Mouse (Mus musculus) CH12.LX (cell line): ENCODE data around the gene Slc38a2. TPM values are rescaled to one million over a fixed set of nuclear protein-coding genes. Genes with fewer than 3 reads are reported as not detected.

Experiments
- DNase-seq: peaks from one replicate; pipeline ENCODE4 v3.0.0-alpha.2; 2013; ENCODE audit errors: extremely low read depth
- H3K27ac ChIP-seq: 2 replicates; pipeline ENCODE4 v1.5.1; 2012; ENCODE audit warnings: low read depth, mild to moderate bottlenecking, control low read depth, moderate library complexity; ENCODE audit not compliant: insufficient read depth
- H3K27me3 ChIP-seq: replicated peaks from 2 replicates; pipeline ENCODE3; 2012; ENCODE audit warnings: inconsistent platforms
- H3K36me3 ChIP-seq, 2 experiments: replicated peaks in 1 of 2; 2 replicates each; pipeline versions ENCODE3 to v1.6.1; 2012; ENCODE audit warnings: inconsistent platforms in 1 of 2, low read length in 1 of 2, mild to moderate bottlenecking in 1 of 2, mixed read lengths in 1 of 2, moderate library complexity in 1 of 2; ENCODE audit not compliant: control insufficient read depth in 1 of 2, insufficient read depth in 1 of 2
- H3K4me1 ChIP-seq, 2 experiments: 2 replicates each; pipeline ENCODE4 v1.6.1; 2012; ENCODE audit warnings: inconsistent platforms in 1 of 2, moderate library complexity in 1 of 2; ENCODE audit not compliant: insufficient read depth in 2 of 2, control insufficient read depth in 1 of 2
- H3K4me2 ChIP-seq: 2 replicates; pipeline ENCODE4 v1.6.1; 2012; ENCODE audit warnings: low read depth, mild to moderate bottlenecking, control low read depth; ENCODE audit not compliant: poor library complexity, insufficient read depth, severe bottlenecking
- H3K4me3 ChIP-seq, 3 experiments: fragments of 150-350 bp in 1 of 3; sonication (generic) in 1 of 3; replicated peaks in 1 of 3; 2 replicates each; pipeline versions ENCODE3 to v1.5.1; 2011 to 2012; ENCODE audit warnings: low read depth in 2 of 3, low read length in 2 of 3, mild to moderate bottlenecking in 2 of 3, moderate library complexity in 2 of 3, control low read depth in 1 of 3, improper control_type of control experiment in 1 of 3, inconsistent platforms in 1 of 3, mixed read lengths in 1 of 3; ENCODE audit not compliant: poor library complexity in 1 of 3
- H3K79me2 ChIP-seq: replicated peaks from 2 replicates; pipeline ENCODE4 v1.6.1; 2012; ENCODE audit warnings: mild to moderate bottlenecking, moderate library complexity; ENCODE audit not compliant: control insufficient read depth, poor library complexity, insufficient read depth, severe bottlenecking; ENCODE audit errors: extremely low read depth
- H3K9ac ChIP-seq: 2 replicates; pipeline ENCODE4 v1.6.1; 2012; ENCODE audit warnings: low read depth, mild to moderate bottlenecking, control low read depth, moderate library complexity; ENCODE audit not compliant: insufficient read depth
- H3K9me3 ChIP-seq: replicated peaks from 2 replicates; pipeline ENCODE3; 2012; ENCODE audit warnings: low read length, inconsistent platforms, mixed read lengths
- CHD1 ChIP-seq: IDR thresholded peaks from 2 replicates; pipeline ENCODE4 v1.6.1; 2012; ENCODE audit warnings: low read depth, low read length, improper control_type of control experiment, inconsistent platforms
- CHD2 ChIP-seq: IDR thresholded peaks from 2 replicates; pipeline ENCODE4 v1.6.1; 2011; ENCODE audit warnings: low read length, improper control_type of control experiment
- CTCF ChIP-seq, 2 experiments: IDR thresholded peaks in 1 of 2; conservative IDR thresholded peaks in 1 of 2; 2 replicates each; pipeline ENCODE4 v1.5.1; 2011 to 2012; ENCODE audit warnings: low read depth in 2 of 2, low read length in 2 of 2, improper control_type of control experiment in 1 of 2, inconsistent platforms in 1 of 2, mild to moderate bottlenecking in 1 of 2, moderate library complexity in 1 of 2
- ELF1 ChIP-seq: IDR thresholded peaks from 2 replicates; pipeline ENCODE4 v1.6.1; 2014; ENCODE audit warnings: low read depth, mild to moderate bottlenecking, inconsistent platforms, low read length, improper control_type of control experiment
- EP300 ChIP-seq: IDR thresholded peaks from 2 replicates; pipeline ENCODE4 v1.6.1; 2011; ENCODE audit warnings: low read length, improper control_type of control experiment
- ETS1 ChIP-seq: conservative IDR thresholded peaks from 2 replicates; pipeline ENCODE4 v1.6.1; 2012; ENCODE audit warnings: low read depth, mild to moderate bottlenecking, inconsistent platforms, low read length, improper control_type of control experiment, moderate library complexity
- IRF4 ChIP-seq: IDR thresholded peaks from 2 replicates; pipeline ENCODE4 v1.6.1; 2014; ENCODE audit warnings: low read depth, mild to moderate bottlenecking, inconsistent platforms, low read length, improper control_type of control experiment
- JUN ChIP-seq: IDR thresholded peaks from 2 replicates; pipeline ENCODE4 v1.6.1; 2011; ENCODE audit warnings: low read depth, mild to moderate bottlenecking, low read length, improper control_type of control experiment, moderate library complexity; ENCODE audit not compliant: insufficient read depth
- JUND ChIP-seq: conservative IDR thresholded peaks from 2 replicates; pipeline ENCODE4 v1.6.1; 2011; ENCODE audit warnings: low read depth, low read length, improper control_type of control experiment
- MAFK ChIP-seq: IDR thresholded peaks from 2 replicates; pipeline ENCODE4 v1.6.1; 2011; ENCODE audit warnings: low read length, improper control_type of control experiment; ENCODE audit not compliant: insufficient replicate concordance
- MAX ChIP-seq: IDR thresholded peaks from 2 replicates; pipeline ENCODE4 v1.6.1; 2011; ENCODE audit warnings: low read length, improper control_type of control experiment
- MAZ ChIP-seq: IDR thresholded peaks from 2 replicates; pipeline ENCODE4 v1.6.1; 2012; ENCODE audit warnings: low read depth, mild to moderate bottlenecking, inconsistent platforms, low read length, improper control_type of control experiment, moderate library complexity
- MEF2A ChIP-seq: IDR thresholded peaks from 2 replicates; pipeline ENCODE4 v1.6.1; 2014; ENCODE audit warnings: low read depth, mild to moderate bottlenecking, inconsistent platforms, low read length, improper control_type of control experiment, borderline replicate concordance
- MXI1 ChIP-seq: IDR thresholded peaks from 2 replicates; pipeline ENCODE4 v1.6.1; 2011; ENCODE audit warnings: mild to moderate bottlenecking, low read depth, low read length, improper control_type of control experiment
- MYC ChIP-seq: IDR thresholded peaks from 2 replicates; pipeline ENCODE4 v1.6.1; 2011; ENCODE audit warnings: low read depth, mild to moderate bottlenecking, improper control_type of control experiment, low read length
- POLR2A ChIP-seq: IDR thresholded peaks from 2 replicates; pipeline ENCODE4 v1.6.1; 2011; ENCODE audit warnings: low read depth, mild to moderate bottlenecking, improper control_type of control experiment, low read length
- POLR2AphosphoS2 ChIP-seq: IDR thresholded peaks from 2 replicates; pipeline ENCODE4 v1.6.1; 2011; ENCODE audit warnings: low read depth, low read length, improper control_type of control experiment
- SIN3A ChIP-seq: IDR thresholded peaks from 2 replicates; pipeline ENCODE4 v1.6.1; 2012; ENCODE audit warnings: low read length, improper control_type of control experiment, inconsistent platforms
- SMC3 ChIP-seq: IDR thresholded peaks from 2 replicates; pipeline ENCODE4 v1.6.1; 2011; ENCODE audit warnings: low read depth, low read length, improper control_type of control experiment
- UBTF ChIP-seq: IDR thresholded peaks from 2 replicates; pipeline ENCODE4 v1.6.1; 2012; ENCODE audit warnings: low read depth, mild to moderate bottlenecking, inconsistent platforms, low read length, improper control_type of control experiment, moderate library complexity
- USF2 ChIP-seq: conservative IDR thresholded peaks from 2 replicates; pipeline ENCODE4 v1.6.1; 2011; ENCODE audit warnings: low read depth, low read length, improper control_type of control experiment
- ZC3H11A ChIP-seq: IDR thresholded peaks from 2 replicates; pipeline ENCODE4 v1.6.1; 2012; ENCODE audit warnings: low read depth, mild to moderate bottlenecking, inconsistent platforms, low read length, improper control_type of control experiment
- ZKSCAN1 ChIP-seq: IDR thresholded peaks from 2 replicates; pipeline ENCODE4 v1.6.1; 2012; ENCODE audit warnings: low read depth, inconsistent platforms, low read length, improper control_type of control experiment, borderline replicate concordance
- ZNF384 ChIP-seq: IDR thresholded peaks from 2 replicates; pipeline ENCODE4 v1.6.1; 2012; ENCODE audit warnings: low read depth, low read length, improper control_type of control experiment, inconsistent platforms
- dilution Hi-C: fragments of 300-500 bp; cut with MboI; formaldehyde crosslinking; loops from 2 replicates; pipeline ENCODE4 v1.14.3; 2020; ENCODE audit warnings: low sequenced_read_pairs; ENCODE audit not compliant: extremely low pct_unique_long_range_greater_than_20kb, extremely low pct_ligation_motif_present
- in situ Hi-C: fragments of 300-500 bp; cut with MboI; formaldehyde crosslinking; loops from 3 replicates; pipeline ENCODE4 v1.14.3; 2019; ENCODE audit warnings: low sequenced_read_pairs, low pct_ligation_motif_present, low pct_unique_long_range_greater_than_20kb, mixed read lengths
- polyA plus RNA-seq: library from polyadenylated mRNA; unstranded; fragments of >175 nt; gene quantifications from 2 replicates; pipeline ENCODE4 v1.2.1, GENCODE M21; 2012; ENCODE audit warnings: low read depth; ENCODE audit not compliant: insufficient read length
- total RNA-seq, 2 experiments: library from RNA; depleted of rRNA; stranded (reverse); fragments of 300-350 nt in 1 of 2; fragments of >200 nt in 1 of 2; gene quantifications; 2 replicates each; pipeline ENCODE4 v1.2.3; 2012 to 2014

Gene Slc38a2
- total and polyA plus RNA-seq, 3 experiments = 41.4 to 70.5 (median 59.3) TPM

DNA sequence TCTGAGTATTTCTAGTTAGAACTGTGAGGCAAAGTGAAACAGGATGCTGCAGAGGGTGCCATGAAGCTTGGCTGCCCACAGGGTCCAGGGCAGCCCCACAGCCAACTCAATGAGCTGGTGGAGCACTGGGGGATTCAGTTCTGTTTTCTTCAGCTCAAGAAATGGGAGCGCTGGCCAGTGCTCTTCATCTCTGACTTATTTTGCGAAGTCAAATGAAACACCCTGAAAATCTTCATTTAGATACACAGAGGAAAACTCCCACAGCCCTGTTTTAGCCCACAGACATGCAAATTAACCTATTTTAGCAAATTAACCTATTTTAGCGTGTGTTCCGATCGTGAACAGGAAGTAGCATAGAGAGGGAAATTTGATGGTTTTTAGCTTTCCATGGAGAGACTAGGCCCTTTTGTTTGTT is 45.4 kb upstream of the Slc38a2 start (continued):
- TF ChIP-seq IRF4 (peak; percentile 80), CTCF (conservative IDR thresholded peaks at IDR 0.05 in 1 of 2, IDR thresholded peaks at IDR 0.05 in 1 of 2; ENCODE audit: low read depth in 2 of 2, low read length in 2 of 2) (no peak), USF2 (no peak), ZNF384 (peak; percentile 22; the same call in 1 of the 2 replicates), CHD2 (0 out of 2 replicates have a peak, but pooled peaks have one; percentile 46), JUN (no peak), EP300 (peak; percentile 87), POLR2A (peak; percentile 47), ZC3H11A (no peak), MXI1 (no peak), CHD1 (no peak), ZKSCAN1 (no peak), MYC (peak; percentile 82), JUND (no peak; the same call in 1 of the 2 replicates), SMC3 (peak; percentile 16; the same call in 1 of the 2 replicates), MAFK (peak; percentile 66; the same call in 1 of the 2 replicates), SIN3A (peak; percentile 72; the same call in 1 of the 2 replicates), POLR2AphosphoS2 (no peak)
- TF ChIP-seq, all 38 proteins: peak for 19

DNA sequence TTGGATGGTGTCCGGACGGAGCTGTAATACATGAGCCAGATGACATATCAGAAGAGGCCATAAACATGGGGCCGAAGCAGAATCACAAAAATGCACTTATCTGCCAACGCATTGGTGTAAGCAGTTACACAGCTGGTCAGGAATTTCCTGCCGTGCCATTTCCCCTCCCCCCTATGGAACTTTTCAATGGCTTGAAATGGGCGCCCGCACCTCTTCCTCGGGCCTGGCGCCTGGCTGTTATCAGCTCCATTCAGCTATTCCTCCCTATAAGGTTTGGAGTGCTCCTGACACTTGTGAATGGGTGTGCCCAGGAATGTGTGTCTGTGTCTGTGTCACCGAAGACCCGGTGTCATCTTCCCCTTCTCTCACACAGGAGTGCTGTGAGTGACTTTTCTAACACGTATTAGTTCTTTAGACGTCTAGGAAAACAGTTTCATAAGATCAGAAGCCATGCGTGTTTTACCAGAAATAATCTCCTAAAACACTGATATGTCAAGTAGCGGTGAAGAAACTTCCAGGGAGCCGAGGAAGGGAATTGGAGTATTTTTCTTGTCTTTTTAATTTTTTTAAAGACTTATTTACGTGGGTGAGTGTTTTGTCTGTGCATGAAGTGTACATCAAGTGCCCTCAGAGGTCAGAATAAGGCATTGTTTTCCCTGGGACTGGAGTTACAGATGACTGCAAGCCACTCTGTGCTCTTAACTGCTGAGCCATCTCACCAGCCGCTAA is 44.8 kb upstream of the Slc38a2 start:
- no peaks in the 10 kb centered on the region for H3K79me2 ChIP-seq
- H3K4me3 ChIP-seq = peak overlapping the region in 1 of 3 experiments; percentile 9
- dilution Hi-C loops (no loop called here), in situ Hi-C loops (no loop called here)
- peaks cover 21 to 33% of the 10 kb centered on the region in 2 experiments; a peak in 3 of 4 replicates for H3K4me1 ChIP-seq
- no peaks in the 10 kb centered on the region for H3K27me3 ChIP-seq
- H3K9ac ChIP-seq = peak overlapping the region; percentile 27; the same call in 1 of the 2 replicates
- no peak for TF ChIP-seq UBTF
- TF ChIP-seq SIN3A = peak; percentile 20; the same call in 1 of the 2 replicates
- peaks cover 13% of the 10 kb centered on the region for H3K9me3 ChIP-seq
- peak overlapping the region; percentile 75 for H3K27ac ChIP-seq
- H3K36me3 ChIP-seq = no peaks in the 10 kb centered on the region
- H3K4me2 ChIP-seq = peak overlapping the region; percentile 63
- no peak for DNase-seq

DNA sequence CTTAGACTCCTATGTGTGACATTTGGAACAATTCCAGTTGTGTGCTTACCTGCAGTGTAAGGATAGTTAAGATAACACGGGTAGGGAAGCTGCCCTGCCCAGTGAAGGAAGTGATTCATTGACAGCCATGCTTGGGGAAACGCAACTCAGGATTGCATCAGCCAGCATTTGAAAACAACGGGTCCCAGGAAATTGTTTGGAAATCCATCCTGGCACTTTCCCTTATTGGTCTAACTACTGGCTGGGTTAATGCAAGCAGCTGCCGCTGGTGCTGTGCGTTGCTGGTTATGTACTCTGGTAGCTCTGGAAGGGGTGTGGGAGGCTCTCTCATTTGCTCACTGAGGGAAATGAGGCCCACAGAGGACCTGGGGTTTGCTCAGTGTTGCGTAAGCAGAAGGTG is 43.7 kb upstream of the Slc38a2 start:
- Histone ChIP-seq H3K9ac (no peak overlapping the region), H3K4me3 (no peak overlapping the region), H3K9me3 (peaks cover 6% of the 10 kb centered on the region), H3K4me2 (no peak overlapping the region), H3K27ac (no peak overlapping the region), H3K79me2 (no peaks in the 10 kb centered on the region), H3K36me3 (no peaks in the 10 kb centered on the region), H3K4me1 (peaks cover 26 to 41% of the 10 kb centered on the region in 2 experiments; a peak in 3 of 4 replicates), H3K27me3 (no peaks in the 10 kb centered on the region)
- dilution Hi-C loops = no loop called here
- TF ChIP-seq USF2 = no peak
- no peak for TF ChIP-seq EP300
- TF ChIP-seq MAFK = no peak
- no peak for TF ChIP-seq POLR2A
- no peak for TF ChIP-seq ZC3H11A
- no peak for TF ChIP-seq MEF2A
- no peak for TF ChIP-seq ELF1
- TF ChIP-seq MAX = no peak
- no peak for TF ChIP-seq ETS1
- no peak for TF ChIP-seq CHD1
- TF ChIP-seq JUN = no peak
- no peak for TF ChIP-seq SMC3
- TF ChIP-seq MAZ = no peak
- no peak for DNase-seq
- in situ Hi-C loops = no loop called here
